Mouse (Mus musculus): Measurements from ENCODE around the gene Gm29735. TPM values are rescaled to one million over a fixed set of nuclear protein-coding genes. Genes with fewer than 3 reads are reported as not detected.
"Not testable (repeated sequence)": the region's sequence is repeated elsewhere in the genome, so short reads cannot be mapped to it uniquely, and the experiment has no call there.

The Gm29735 gene
- total RNA-seq, 1 experiment from 2014 or later = not detected

DNA sequence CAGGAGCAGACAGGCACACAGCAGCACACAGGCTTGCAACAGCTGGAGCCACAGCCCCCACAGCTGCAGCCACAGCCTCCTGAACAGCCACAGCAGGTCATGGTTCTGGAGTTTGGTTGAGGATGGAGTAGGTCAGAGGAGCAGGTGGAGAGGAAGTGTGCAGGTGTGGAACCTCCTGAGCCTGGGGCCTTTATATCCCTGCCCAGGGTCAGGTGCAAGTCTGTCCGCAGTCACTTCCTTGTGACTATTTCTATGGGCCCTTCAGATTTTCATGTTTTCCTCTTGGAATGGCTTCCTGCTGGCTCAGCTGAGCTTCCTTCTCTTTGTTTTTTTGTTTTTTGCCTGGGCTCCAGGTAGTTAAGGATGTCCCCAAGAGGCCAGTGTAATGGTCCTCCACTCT, 36.3 kb downstream of the Gm29735 start, which contains the start of gene Gm45618:
Gene Gm45618 (minus strand): TSS at position 101 of the 400 bp plus-strand sequence.
- not testable (repeated sequence) for DNase-seq

DNA sequence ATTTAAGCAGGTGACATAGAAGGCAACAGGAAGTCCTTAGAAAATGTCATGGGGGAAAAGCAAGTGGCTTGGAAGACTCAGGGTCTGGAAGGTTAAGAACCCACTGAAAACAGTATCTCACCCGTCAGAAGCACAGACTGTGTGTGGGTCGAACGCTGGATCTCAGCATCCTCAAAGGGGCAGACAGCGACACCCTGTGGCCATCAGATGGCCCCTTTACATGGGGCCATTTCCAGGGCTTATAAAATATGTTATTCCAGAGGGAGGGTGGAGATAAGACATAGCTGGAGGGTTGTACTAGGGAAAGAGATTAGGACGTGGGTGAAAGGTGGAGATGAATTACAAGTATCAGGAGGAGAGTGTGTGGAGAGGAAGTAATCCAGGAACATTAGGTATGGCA, 37.3 kb downstream of the Gm29735 start:
- peak; percentile 38 for DNase-seq

Other genes starting within 250 kb of the Gm29735 start
- 50.6 and 53.8 TPM in 2 replicates for gene Tollip, start 238.6 kb downstream of the Gm29735 start, total RNA-seq (2021)
- 1.1 and 1.7 TPM in 2 replicates for gene Brsk2, start 207.4 kb downstream of the Gm29735 start, total RNA-seq (2021)
- 50.3 and 56.9 TPM in 2 replicates for gene Mob2, start 96.0 kb downstream of the Gm29735 start, total RNA-seq (2021)
- gene Dusp8, start 61.3 kb downstream of the Gm29735 start, total RNA-seq (2021) = 3.9 and 4.7 TPM in 2 replicates
- gene Gm45618, start 36.4 kb downstream of the Gm29735 start, total RNA-seq (2021) = not detected in 2 replicates
- not detected in 2 replicates for gene Gm39115, start 21.1 kb downstream of the Gm29735 start, total RNA-seq (2021)
- gene Gm45337, start 12.5 kb downstream of the Gm29735 start, total RNA-seq (2021) = not detected in 2 replicates
- gene Gm4553, start 8.6 kb upstream of the Gm29735 start, total RNA-seq (2021) = not detected in 2 replicates
- gene Krtap5-2, start 18.9 kb upstream of the Gm29735 start, total RNA-seq (2021) = not detected in 2 replicates
- gene Gm10153, start 33.3 kb upstream of the Gm29735 start, total RNA-seq (2021) = not detected in 2 replicates
- gene Krtap5-3, start 44.3 kb upstream of the Gm29735 start, total RNA-seq (2021) = not detected in 2 replicates
- not detected in 2 replicates for gene Gm7579, start 54.7 kb upstream of the Gm29735 start, total RNA-seq (2021)
- gene Krtap5-5, start 72.9 kb upstream of the Gm29735 start, total RNA-seq (2021) = not detected in 2 replicates
- not detected in 2 replicates for gene Gm40460, start 84.0 kb upstream of the Gm29735 start, total RNA-seq (2021)
- gene Gm2431, start 101.2 kb upstream of the Gm29735 start, total RNA-seq (2021) = not detected in 2 replicates
- not detected in 2 replicates for gene Gm4559, start 117.2 kb upstream of the Gm29735 start, total RNA-seq (2021)
- gene Krtap5-1, start 140.0 kb upstream of the Gm29735 start, total RNA-seq (2021) = not detected in 2 replicates
- not detected in 2 replicates for gene Krtap5-4, start 146.4 kb upstream of the Gm29735 start, total RNA-seq (2021)
- gene Ifitm10, start 216.6 kb upstream of the Gm29735 start, total RNA-seq (2021) = 3.0 and 4.1 TPM in 2 replicates
- 0.55 TPM in 1 of 2 replicates, not detected in the other for gene Gm49369, start 225.6 kb upstream of the Gm29735 start, total RNA-seq (2021)
- gene Ctsd, start 230.9 kb upstream of the Gm29735 start, total RNA-seq (2021) = 1,030 and 1,043 TPM in 2 replicates